Mouse (Mus musculus) kidney, postnatal 10 days (tissue): Measurements from ENCODE around the gene Plxdc2.
"Not testable (repeated sequence)": the region's sequence is repeated elsewhere in the genome, so short reads cannot be mapped to it uniquely, and the experiment has no call there.

Source experiments
- DNase-seq: peaks from one replicate; pipeline ENCODE4 v3.0.0; 2021; ENCODE audit warnings: mixed read lengths

Plxdc2 gene

GRCm38 (mm10) chr2:16769149-16769548 lies 413.0 kb downstream of the Plxdc2 start:
- DNase-seq, result not testable (repeated sequence)

- DNase-seq, result no peak
Observed at GRCm38 (mm10) chr2:16773398-16774113, 417.5 kb downstream of the Plxdc2 start.

- no peak for DNase-seq
Observed at GRCm38 (mm10) chr2:16774114-16774433, 418.0 kb downstream of the Plxdc2 start.

GRCm38 (mm10) chr2:16795283-16795682 lies 439.2 kb downstream of the Plxdc2 start:
- no peak for DNase-seq
